Mouse (Mus musculus) heart, embryonic 16.5 days (tissue): ENCODE measurements around the gene Sae1. TPM values are rescaled to one million over a fixed set of nuclear protein-coding genes. Genes with fewer than 3 reads are reported as not detected.

Experiments
- ATAC-seq: fragments of 200-750 bp; cut with Nextera tagmentation; replicated peaks from 2 replicates; pipeline ENCODE4 v1.8.0; 2017; ENCODE audit warnings: moderate number of reproducible peaks; ENCODE audit not compliant: insufficient read depth, low FRiP score; ENCODE audit errors: extremely low read depth
- H3K27ac ChIP-seq: fragments of 300-500 bp; sonication (generic); 2 replicates; pipeline ENCODE4 v1.5.1; 2014; ENCODE audit warnings: mild to moderate bottlenecking, low read length, control low read depth, moderate library complexity
- H3K27me3 ChIP-seq: fragments of 300-500 bp; sonication (generic); 2 replicates; pipeline ENCODE4 v1.6.1; 2014; ENCODE audit warnings: low read length, mixed read lengths; ENCODE audit not compliant: control insufficient read depth, insufficient read depth
- H3K36me3 ChIP-seq: fragments of 300-500 bp; sonication (generic); 2 replicates; pipeline ENCODE4 v1.6.1; 2014; ENCODE audit not compliant: control insufficient read depth, insufficient read depth
- H3K4me1 ChIP-seq: fragments of 300-500 bp; sonication (generic); 2 replicates; pipeline ENCODE4 v1.6.1; 2014; ENCODE audit warnings: low read length, mixed read lengths; ENCODE audit not compliant: control insufficient read depth, insufficient read depth
- H3K4me2 ChIP-seq: fragments of 300-500 bp; sonication (generic); 2 replicates; pipeline ENCODE4 v1.6.1; 2014; ENCODE audit warnings: low read depth, mild to moderate bottlenecking, control low read depth, low read length
- H3K4me3 ChIP-seq: fragments of 300-500 bp; sonication (generic); 2 replicates; pipeline ENCODE4 v1.5.1; 2014; ENCODE audit warnings: mild to moderate bottlenecking, control low read depth, low read length
- H3K9ac ChIP-seq: fragments of 300-500 bp; sonication (generic); 2 replicates; pipeline ENCODE4 v1.6.1; 2014; ENCODE audit warnings: low read length, control low read depth
- H3K9me3 ChIP-seq: fragments of 300-500 bp; sonication (generic); replicated peaks from 2 replicates; pipeline ENCODE4 v1.6.1; 2016; ENCODE audit warnings: low read length; ENCODE audit not compliant: control insufficient read depth
- WGBS: fragments of 180-500 bp; shearing (Covaris S2); extraction: QIAGEN DNeasy Blood & Tissue Kit; methylation state at CpG from one replicate; pipeline ENCODE4 v1.1.7; 2014; 5-methylcytosine and 5-hydroxymethylcytosine counted together
- polyA plus RNA-seq: library from polyadenylated mRNA; unstranded; fragments of >200 nt; fragmentation: Nextera tagmentation; extraction: Ambion mirVana; gene quantifications from 2 replicates; pipeline ENCODE4 v1.2.1, GENCODE M21; 2015

Gene Sae1
- polyA plus RNA-seq, 1 experiment from 2014 or later: 235 TPM

DNA sequence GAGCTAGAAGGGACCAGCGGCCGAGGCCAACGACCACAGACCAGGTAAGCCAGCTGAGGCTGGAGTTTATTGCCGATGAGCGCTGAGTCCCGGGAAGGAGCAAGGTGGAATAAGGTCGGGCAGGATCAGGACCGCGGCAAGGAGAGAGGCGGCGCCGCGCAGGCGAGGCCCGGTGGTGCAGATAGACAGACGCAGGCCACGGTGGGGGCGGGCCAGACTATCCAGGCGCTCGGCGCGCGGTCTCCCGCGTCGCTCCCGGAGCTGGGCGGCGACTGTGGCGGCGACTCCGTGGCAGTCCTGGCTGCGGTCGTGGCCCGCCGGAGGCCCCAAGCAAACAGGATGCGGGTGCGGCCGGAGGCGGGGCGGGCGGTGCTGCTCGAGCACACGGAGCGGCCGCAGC is 114.9 kb downstream of the Sae1 start:
- peak overlapping the region; percentile 98 for H3K4me2 ChIP-seq
- H3K36me3 ChIP-seq: peaks cover 21% of the 10 kb centered on the region
- 0 out of 2 replicates have a peak, but pooled peaks cover 2% of the 10 kb centered on the region for H3K27me3 ChIP-seq
- peak overlapping the region; percentile 86 for H3K9ac ChIP-seq
- WGBS: under 1% methylated on average over 46 of the region's 46 CpGs
- peak overlapping the region; percentile 88 for H3K27ac ChIP-seq
- peak overlapping the region; percentile 83 for H3K4me3 ChIP-seq
- peak; percentile 78 for ATAC-seq
- peaks cover 20% of the 10 kb centered on the region for H3K4me1 ChIP-seq
- H3K9me3 ChIP-seq: no peaks in the 10 kb centered on the region

DNA sequence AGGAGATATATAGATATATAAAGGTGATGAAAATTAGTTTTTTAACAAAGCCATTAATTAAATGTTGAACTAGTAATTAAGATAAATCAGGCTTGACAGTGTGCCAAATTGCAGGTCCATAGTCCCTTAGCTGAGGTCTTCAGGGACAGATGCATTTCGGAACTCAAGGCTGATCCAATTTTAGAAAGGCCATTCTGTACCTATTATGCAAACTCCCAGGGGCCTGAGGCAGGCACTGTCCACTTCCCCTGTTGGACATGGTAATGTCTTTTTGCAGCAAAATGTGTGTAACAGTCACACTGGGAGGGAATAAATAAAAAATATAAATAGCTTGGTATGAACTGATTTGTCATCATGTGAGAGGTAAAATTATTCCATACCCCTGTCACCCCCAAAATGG is 116.5 kb downstream of the Sae1 start:
- WGBS: 67% methylated on average over 1 of the region's 1 CpGs
- H3K27ac ChIP-seq: no peak overlapping the region
- H3K4me2 ChIP-seq: no peak overlapping the region

More for the DNA sequence above, 116.5 kb downstream of the Sae1 start:
- H3K9ac ChIP-seq: no peak overlapping the region
- 0 out of 2 replicates have a peak, but pooled peaks cover 2% of the 10 kb centered on the region for H3K27me3 ChIP-seq
- H3K4me1 ChIP-seq: peaks cover 20% of the 10 kb centered on the region
- H3K9me3 ChIP-seq: no peaks in the 10 kb centered on the region
- ATAC-seq: no peak
- H3K36me3 ChIP-seq: peaks cover 9% of the 10 kb centered on the region
- no peak overlapping the region for H3K4me3 ChIP-seq

Other genes starting within 250 kb of the Sae1 start
- 14.5 and 15.4 TPM in 2 replicates for gene Meis3, start 212.7 kb downstream of the Sae1 start, polyA plus RNA-seq
- 10.8 and 11.2 TPM in 2 replicates for gene Dhx34, start 165.8 kb downstream of the Sae1 start, polyA plus RNA-seq
- 0.76 and 0.88 TPM in 2 replicates for gene C5ar2, start 143.7 kb downstream of the Sae1 start, polyA plus RNA-seq
- 2.6 and 3.2 TPM in 2 replicates for gene C5ar1, start 128.3 kb downstream of the Sae1 start, polyA plus RNA-seq
- 6.9 and 9.0 TPM in 2 replicates for gene Inafm1, start 114.2 kb downstream of the Sae1 start, polyA plus RNA-seq
- gene Ccdc9, start 101.0 kb downstream of the Sae1 start, polyA plus RNA-seq: 12.0 and 15.2 TPM in 2 replicates
- 5.7 and 6.8 TPM in 2 replicates for gene Bbc3, start 79.4 kb downstream of the Sae1 start, polyA plus RNA-seq
- gene Zc3h4, start 13.1 kb upstream of the Sae1 start, polyA plus RNA-seq: 8.5 and 9.0 TPM in 2 replicates
- gene Tmem160, start 65.0 kb upstream of the Sae1 start, polyA plus RNA-seq: 81.6 and 82.1 TPM in 2 replicates
- 0.49 and 0.59 TPM in 2 replicates for gene Npas1, start 89.9 kb upstream of the Sae1 start, polyA plus RNA-seq
- gene Arhgap35, start 227.2 kb upstream of the Sae1 start, polyA plus RNA-seq: 12.9 and 16.0 TPM in 2 replicates